Mouse (Mus musculus) adrenal gland, adult 8-10 months (tissue): ENCODE results near the gene Asap2. TPM values are rescaled to one million over a fixed set of nuclear protein-coding genes. Genes with fewer than 3 reads are reported as not detected.

Experiments used
- DNase-seq: peaks from one replicate; pipeline ENCODE4 v3.0.0; 2022
- total RNA-seq, 4 experiments: library from RNA; stranded (reverse); gene quantifications; 2 replicates each; pipeline ENCODE4 v1.2.4; 2022

Gene Asap2
- total RNA-seq, 4 experiments from 2014 or later = 12.9 to 15.5 (median 14.3) TPM

- DNase-seq = peak; percentile 42
Measured at GRCm38 (mm10) chr12:21265946-21266783, 275.9 kb downstream of the Asap2 start.

- DNase-seq = no peak
Measured at GRCm38 (mm10) chr12:21266784-21267098, 276.5 kb downstream of the Asap2 start.

- no peak for DNase-seq
Measured at GRCm38 (mm10) chr12:21268083-21268616, 277.9 kb downstream of the Asap2 start.

- no peak for DNase-seq
Measured at GRCm38 (mm10) chr12:21274446-21274845, 284.2 kb downstream of the Asap2 start.

- no peak for DNase-seq
Measured at GRCm38 (mm10) chr12:21277352-21277864, 287.1 kb downstream of the Asap2 start.

GRCm38 (mm10) chr12:21284761-21285441 lies 294.6 kb downstream of the Asap2 start, which contains the start of gene Cpsf3:
TSS of gene Cpsf3 (plus strand) at chr12:21285391.
- no peak for DNase-seq

- no peak for DNase-seq
Measured at GRCm38 (mm10) chr12:21285508-21286242, 295.4 kb downstream of the Asap2 start.

- DNase-seq = peak; percentile 98
Measured at GRCm38 (mm10) chr12:21286243-21286622, 296.0 kb downstream of the Asap2 start, which contains the start of gene Itgb1bp1. TSS of gene Itgb1bp1 (minus strand) at chr12:21286284.

- no peak for DNase-seq
Measured at GRCm38 (mm10) chr12:21286712-21287650, 296.7 kb downstream of the Asap2 start.

- no peak for DNase-seq
Measured at GRCm38 (mm10) chr12:21288716-21289395, 298.6 kb downstream of the Asap2 start.

GRCm38 (mm10) chr12:21289651-21290050 lies 299.4 kb downstream of the Asap2 start:
- no peak for DNase-seq

GRCm38 (mm10) chr12:21298856-21299255 lies 308.6 kb downstream of the Asap2 start:
- DNase-seq = no peak

GRCm38 (mm10) chr12:21301324-21301723 lies 311.1 kb downstream of the Asap2 start:
- peak; percentile 69 for DNase-seq

- DNase-seq = no peak
Measured at GRCm38 (mm10) chr12:21301932-21302331, 311.7 kb downstream of the Asap2 start.

GRCm38 (mm10) chr12:21302361-21302783 lies 312.1 kb downstream of the Asap2 start:
- DNase-seq = no peak

- no peak for DNase-seq
Measured at GRCm38 (mm10) chr12:21305741-21306140, 315.5 kb downstream of the Asap2 start.

GRCm38 (mm10) chr12:21306721-21307120 lies 316.5 kb downstream of the Asap2 start:
- DNase-seq = no peak

- DNase-seq = no peak
Measured at GRCm38 (mm10) chr12:21312201-21312600, 321.9 kb downstream of the Asap2 start.

GRCm38 (mm10) chr12:21315923-21316868 lies 325.9 kb downstream of the Asap2 start, which contains the start of gene Iah1:
TSS of gene Iah1 (plus strand) at chr12:21316389.
- DNase-seq = peak; percentile 74
